Comparison of ENCODE assay signal across 12 mouse cellular contexts in genomic region chr17:76111315-76112195, GRCm38 (mm10).
A peak's percentile ranks its signal among the peaks of the same experiment; 100 is the strongest.
DNase-seq lines count a peak whose midpoint lies in the region; ATAC-seq lines count a peak whose summit lies in the region.
"Had no signal": no experiment of that assay in that cellular context is flagged by ENCODE, and none has a peak within 500 bp of the region (broad histone marks: within the 10 kb centered on the region; RNA-seq: fewer than 3 reads in every experiment).

No protein-coding gene starts in this region.

- peaks cover 25% of the 10 kb centered on the region for H3K27me3 ChIP-seq in neural tube, embryonic 11.5 days (ENCODE audit: control insufficient read depth, insufficient read depth, low read length)
- no peaks in the 10 kb centered on the region for H3K27me3 ChIP-seq in forebrain, embryonic 15.5 days
- H3K27me3 ChIP-seq in midbrain, embryonic 11.5 days (ENCODE audit: control insufficient read depth, insufficient read depth, low read length), result no peaks in the 10 kb centered on the region; the same call in 1 of the 2 replicates
- no peaks in the 10 kb centered on the region for H3K27me3 ChIP-seq in liver, embryonic 12.5 days (replicated peaks)

- peak; percentile 89 for ATAC-seq in neural tube, embryonic 11.5 days (ENCODE audit: insufficient read depth, low FRiP score, low TSS enrichment)
- ATAC-seq in forebrain, embryonic 15.5 days (replicated peaks), result peak; percentile 96
- ATAC-seq in midbrain, embryonic 11.5 days (ENCODE audit: low FRiP score), result peak; percentile 92
- no peak for ATAC-seq in liver, embryonic 12.5 days
- no peak for ATAC-seq in granulocyte monocyte progenitor cell, adult 5-6 weeks (replicated peaks; ENCODE audit: poor library complexity, severe bottlenecking)

- no peak overlapping the region for H3K4me2 ChIP-seq in neural tube, embryonic 11.5 days (ENCODE audit: low read depth)
- no peak overlapping the region for H3K4me2 ChIP-seq in forebrain, embryonic 15.5 days (replicated peaks)
- no peak overlapping the region for H3K4me2 ChIP-seq in midbrain, embryonic 11.5 days
- no peak overlapping the region for H3K4me2 ChIP-seq in liver, embryonic 12.5 days
- H3K4me2 ChIP-seq: liver, embryonic 11.5 days had no signal

- H3K4me1 ChIP-seq in neural tube, embryonic 11.5 days (ENCODE audit: control insufficient read depth, insufficient read depth, low read length), result no peaks in the 10 kb centered on the region
- H3K4me1 ChIP-seq in forebrain, embryonic 15.5 days, result peaks cover 14% of the 10 kb centered on the region
- H3K4me1 ChIP-seq in midbrain, embryonic 11.5 days (ENCODE audit: control insufficient read depth, insufficient read depth, low read length), result peaks cover 5% of the 10 kb centered on the region; the same call in 1 of the 2 replicates
- H3K4me1 ChIP-seq in liver, embryonic 12.5 days, result no peaks in the 10 kb centered on the region

- 66% methylated on average over 9 of the region's 9 CpGs for WGBS in neural tube, embryonic 11.5 days
- WGBS in forebrain, embryonic 15.5 days, result 18% methylated on average over 9 of the region's 9 CpGs
- WGBS in midbrain, embryonic 11.5 days, result 63% methylated on average over 9 of the region's 9 CpGs
- WGBS in liver, embryonic 12.5 days (ENCODE audit: insufficient replicate concordance), result 65% methylated on average over 9 of the region's 9 CpGs

- H3K36me3 ChIP-seq in neural tube, embryonic 11.5 days (ENCODE audit: control insufficient read depth, insufficient read depth, low read length), result no peaks in the 10 kb centered on the region
- no peaks in the 10 kb centered on the region for H3K36me3 ChIP-seq in forebrain, embryonic 15.5 days
- H3K36me3 ChIP-seq in midbrain, embryonic 11.5 days (ENCODE audit: control insufficient read depth, insufficient read depth, low read length), result no peaks in the 10 kb centered on the region
- no peaks in the 10 kb centered on the region for H3K36me3 ChIP-seq in liver, embryonic 12.5 days

- no peak overlapping the region for H3K27ac ChIP-seq in neural tube, embryonic 11.5 days (ENCODE audit: low read depth, low read length)
- peak overlapping the region; percentile 48; the same call in 1 of the 2 replicates for H3K27ac ChIP-seq in forebrain, embryonic 15.5 days (replicated peaks)
- H3K27ac ChIP-seq in midbrain, embryonic 11.5 days (ENCODE audit: low read depth, low read length), result no peak overlapping the region
- H3K27ac ChIP-seq in liver, embryonic 12.5 days, result no peak overlapping the region
- H3K27ac ChIP-seq: macrophage had no signal

- no peaks in the 10 kb centered on the region for H3K9me3 ChIP-seq in neural tube, embryonic 11.5 days (ENCODE audit: control insufficient read depth, low read length)
- H3K9me3 ChIP-seq in forebrain, embryonic 15.5 days, result no peaks in the 10 kb centered on the region
- no peaks in the 10 kb centered on the region for H3K9me3 ChIP-seq in midbrain, embryonic 11.5 days (ENCODE audit: control insufficient read depth, low read length)
- 0 out of 2 replicates have a peak, but pooled peaks cover 4% of the 10 kb centered on the region for H3K9me3 ChIP-seq in liver, embryonic 12.5 days (replicated peaks)

- H3K9ac ChIP-seq in neural tube, embryonic 11.5 days (ENCODE audit: low read length), result no peak overlapping the region
- no peak overlapping the region for H3K9ac ChIP-seq in forebrain, embryonic 15.5 days (replicated peaks)
- no peak overlapping the region for H3K9ac ChIP-seq in midbrain, embryonic 11.5 days (ENCODE audit: low read length)
- no peak overlapping the region for H3K9ac ChIP-seq in liver, embryonic 12.5 days

- DNase-seq in neural tube, embryonic 11.5 days (ENCODE audit: low spot score), result peak; percentile 56
- DNase-seq in neural tube, embryonic 10.5 days (ENCODE audit: extremely low spot score, low spot score), result no peak
- DNase-seq in midbrain, embryonic 11.5 days (ENCODE audit: low spot score, missing footprints), result peak; percentile 85
- no peak for DNase-seq in heart, postnatal 4 days
- DNase-seq in kidney, postnatal 25 days, result no peak
- DNase-seq: cerebellum, adult 9-11 months; right cerebral cortex, adult 18-20 months had no signal

- H3K4me3 ChIP-seq in neural tube, embryonic 11.5 days (ENCODE audit: low read depth, low read length), result no peak overlapping the region
- H3K4me3 ChIP-seq in forebrain, embryonic 15.5 days, result no peak overlapping the region
- no peak overlapping the region for H3K4me3 ChIP-seq in midbrain, embryonic 11.5 days (ENCODE audit: low read depth, low read length)
- H3K4me3 ChIP-seq in liver, embryonic 12.5 days, result no peak overlapping the region

Comparison
In these comparisons a context has a peak if more than half of its experiments do, and no peak if none do; other contexts are left out.
1. DNase-seq: peak in neural tube, embryonic 11.5 days (single experiment) and midbrain, embryonic 11.5 days (single experiment); none in neural tube, embryonic 10.5 days (single experiment), heart, postnatal 4 days (single experiment) and kidney, postnatal 25 days (0 of 2).
2. ATAC-seq: peak in neural tube, embryonic 11.5 days (single experiment), forebrain, embryonic 15.5 days (single experiment) and midbrain, embryonic 11.5 days (single experiment); none in liver, embryonic 12.5 days (single experiment) and granulocyte monocyte progenitor cell, adult 5-6 weeks (single experiment).